Mouse (Mus musculus): ENCODE data around the gene Agt. TPM values are rescaled to one million over a fixed set of nuclear protein-coding genes. Genes with fewer than 3 reads are reported as not detected.

Gene Agt
- polyA plus RNA-seq, 1 experiment from 2014 or later: 14.5 TPM

- 70% methylated on average over 8 of the region's 8 CpGs for WGBS
Observed at GRCm38 (mm10) chr8:124507572-124508320, 61.8 kb downstream of the Agt start.

More at GRCm38 (mm10) chr8:124507572-124508320, 61.8 kb downstream of the Agt start:
- Histone ChIP-seq H3K27ac (ENCODE audit: low read depth, low read length) (no peak overlapping the region), H3K36me3 (ENCODE audit: control insufficient read depth, insufficient read depth, low read length) (no peaks in the 10 kb centered on the region), H3K9ac (ENCODE audit: low read depth, low read length) (no peak overlapping the region), H3K4me2 (no peak overlapping the region), H3K27me3 (replicated peaks; ENCODE audit: control insufficient read depth, insufficient read depth, low read length) (no peaks in the 10 kb centered on the region), H3K9me3 (ENCODE audit: control insufficient read depth, low read length) (no peaks in the 10 kb centered on the region), H3K4me1 (replicated peaks; ENCODE audit: control insufficient read depth, insufficient read depth, low read length) (no peaks in the 10 kb centered on the region), H3K4me3 (ENCODE audit: low read depth, low read length) (no peak overlapping the region)
- DNase-seq (ENCODE audit: low spot score) (no peak), ATAC-seq (replicated peaks; ENCODE audit: low FRiP score) (no peak)

Other genes starting within 250 kb of the Agt start
- 0.27 and 0.55 TPM in 2 replicates for gene Pgbd5, start 130.0 kb downstream of the Agt start, polyA plus RNA-seq (2014; fragmentation: Nextera tagmentation; extraction: Ambion mirVana)
- gene Cog2, start 48.9 kb downstream of the Agt start, polyA plus RNA-seq (2014; fragmentation: Nextera tagmentation; extraction: Ambion mirVana): 29.5 and 34.0 TPM in 2 replicates
- not detected in 2 replicates for gene Capn9, start 6.4 kb upstream of the Agt start, polyA plus RNA-seq (2014; fragmentation: Nextera tagmentation; extraction: Ambion mirVana)
- gene 2310022B05Rik, start 93.7 kb upstream of the Agt start, polyA plus RNA-seq (2014; fragmentation: Nextera tagmentation; extraction: Ambion mirVana): 16.3 and 17.5 TPM in 2 replicates
- 49.8 and 51.9 TPM in 2 replicates for gene Ttc13, start 152.3 kb upstream of the Agt start, polyA plus RNA-seq (2014; fragmentation: Nextera tagmentation; extraction: Ambion mirVana)
- 17.9 and 23.3 TPM in 2 replicates for gene Arv1, start 152.4 kb upstream of the Agt start, polyA plus RNA-seq (2014; fragmentation: Nextera tagmentation; extraction: Ambion mirVana)
- gene Fam89a, start 182.1 kb upstream of the Agt start, polyA plus RNA-seq (2014; fragmentation: Nextera tagmentation; extraction: Ambion mirVana): 3.6 and 3.8 TPM in 2 replicates
- gene Trim67, start 223.4 kb upstream of the Agt start, polyA plus RNA-seq (2014; fragmentation: Nextera tagmentation; extraction: Ambion mirVana): 0.05 TPM in 1 of 2 replicates, not detected in the other